Mouse (Mus musculus) midbrain, embryonic 16.5 days (tissue): ENCODE measurements around the gene Pml. TPM values are rescaled to one million over a fixed set of nuclear protein-coding genes. Genes with fewer than 3 reads are reported as not detected.
A peak's percentile ranks its signal among the peaks of the same experiment; 100 is the strongest.

Experiments used
- ATAC-seq: fragments of 200-750 bp; cut with Nextera tagmentation; 2 replicates; pipeline ENCODE4 v1.8.0; 2017; ENCODE audit warnings: moderate TSS enrichment
- H3K27ac ChIP-seq: fragments of 300-500 bp; sonication (generic); 2 replicates; pipeline ENCODE4 v1.5.1; 2014; ENCODE audit warnings: mild to moderate bottlenecking, low read length, mixed read lengths
- H3K27me3 ChIP-seq: fragments of 300-500 bp; sonication (generic); 2 replicates; pipeline ENCODE4 v1.6.1; 2014; ENCODE audit warnings: low read depth, low read length, mixed read lengths; ENCODE audit not compliant: control insufficient read depth, insufficient read depth
- H3K36me3 ChIP-seq: fragments of 300-500 bp; sonication (generic); 2 replicates; pipeline ENCODE4 v1.6.1; 2014; ENCODE audit warnings: mild to moderate bottlenecking, low read length, moderate library complexity, mixed read lengths; ENCODE audit not compliant: control insufficient read depth, insufficient read depth
- H3K4me1 ChIP-seq: fragments of 300-500 bp; sonication (generic); 2 replicates; pipeline ENCODE4 v1.6.1; 2014; ENCODE audit warnings: mild to moderate bottlenecking, low read length, mixed read lengths; ENCODE audit not compliant: control insufficient read depth, insufficient read depth
- H3K4me2 ChIP-seq: fragments of 300-500 bp; sonication (generic); 2 replicates; pipeline ENCODE4 v1.6.1; 2014; ENCODE audit warnings: mild to moderate bottlenecking, low read length, mixed read lengths
- H3K4me3 ChIP-seq: fragments of 300-500 bp; sonication (generic); 2 replicates; pipeline ENCODE4 v1.5.1; 2014; ENCODE audit warnings: low read depth, mild to moderate bottlenecking, low read length, moderate library complexity, mixed read lengths
- H3K9ac ChIP-seq: fragments of 300-500 bp; sonication (generic); 2 replicates; pipeline ENCODE4 v1.6.1; 2014; ENCODE audit warnings: low read depth, low read length, mixed read lengths
- H3K9me3 ChIP-seq: fragments of 300-500 bp; sonication (generic); replicated peaks from 2 replicates; pipeline ENCODE4 v1.6.1; 2014; ENCODE audit warnings: mild to moderate bottlenecking, low read length, mixed read lengths; ENCODE audit not compliant: control insufficient read depth, poor library complexity, severe bottlenecking
- WGBS: fragments of 180-500 bp; shearing (Covaris S2); extraction: QIAGEN DNeasy Blood & Tissue Kit; methylation state at CpG from one replicate; pipeline ENCODE4 v1.1.7; 2014; 5-methylcytosine and 5-hydroxymethylcytosine counted together
- polyA plus RNA-seq: library from polyadenylated mRNA; unstranded; fragments of >200 nt; fragmentation: Nextera tagmentation; extraction: Ambion mirVana; gene quantifications from 2 replicates; pipeline ENCODE4 v1.2.1, GENCODE M21; 2015

Gene Pml
- polyA plus RNA-seq, 1 experiment from 2014 or later: 3.9 TPM

- Histone ChIP-seq H3K27ac (peak overlapping the region; percentile 76), H3K4me2 (peak overlapping the region; percentile 80), H3K27me3 (peaks cover 40% of the 10 kb centered on the region), H3K36me3 (no peaks in the 10 kb centered on the region), H3K4me3 (peak overlapping the region; percentile 45), H3K4me1 (peaks cover 23% of the 10 kb centered on the region), H3K9me3 (no peaks in the 10 kb centered on the region), H3K9ac (peak overlapping the region; percentile 62)
- WGBS: 4% methylated on average over 14 of the region's 14 CpGs
- ATAC-seq: no peak
These were observed 46.7 kb downstream of the Pml start for GRCm38 (mm10) chr9:58202676-58203453.

GRCm38 (mm10) chr9:58201861-58202549 is 47.6 kb downstream of the Pml start:
- Histone ChIP-seq H3K9ac (peak overlapping the region; percentile 62), H3K4me1 (peaks cover 31% of the 10 kb centered on the region), H3K27me3 (peaks cover 45% of the 10 kb centered on the region), H3K27ac (peak overlapping the region; percentile 76), H3K4me2 (peak overlapping the region; percentile 80), H3K36me3 (no peaks in the 10 kb centered on the region), H3K9me3 (no peaks in the 10 kb centered on the region), H3K4me3 (peak overlapping the region; percentile 45)
- ATAC-seq: no peak
- under 1% methylated on average over 37 of the region's 37 CpGs for WGBS

- H3K9ac ChIP-seq: peak overlapping the region; percentile 62
- no peak for ATAC-seq
- peaks cover 45% of the 10 kb centered on the region for H3K27me3 ChIP-seq
- H3K4me2 ChIP-seq: peak overlapping the region; percentile 80
- no peaks in the 10 kb centered on the region for H3K36me3 ChIP-seq
- H3K4me1 ChIP-seq: peaks cover 39% of the 10 kb centered on the region
- WGBS: under 1% methylated on average over 24 of the region's 24 CpGs
- no peaks in the 10 kb centered on the region for H3K9me3 ChIP-seq
- H3K27ac ChIP-seq: peak overlapping the region; percentile 76
- H3K4me3 ChIP-seq: peak overlapping the region; percentile 45
These were observed 48.3 kb downstream of the Pml start for GRCm38 (mm10) chr9:58201091-58201842.

- H3K27ac ChIP-seq: peak overlapping the region; percentile 76
- H3K4me1 ChIP-seq: peaks cover 40% of the 10 kb centered on the region
- H3K36me3 ChIP-seq: no peaks in the 10 kb centered on the region
- no peaks in the 10 kb centered on the region for H3K9me3 ChIP-seq
- no peak for ATAC-seq
- H3K4me3 ChIP-seq: peak overlapping the region; percentile 45
- peak overlapping the region; percentile 62 for H3K9ac ChIP-seq
- 7% methylated on average over 11 of the region's 11 CpGs for WGBS
- H3K27me3 ChIP-seq: peaks cover 45% of the 10 kb centered on the region
- peak overlapping the region; percentile 80 for H3K4me2 ChIP-seq
These were observed 49.1 kb downstream of the Pml start for GRCm38 (mm10) chr9:58200270-58201090.

GRCm38 (mm10) chr9:58199381-58200269 is 50.0 kb downstream of the Pml start:
- Histone ChIP-seq H3K36me3 (no peaks in the 10 kb centered on the region), H3K27ac (peak overlapping the region; percentile 76), H3K4me3 (peak overlapping the region; percentile 45), H3K27me3 (peaks cover 45% of the 10 kb centered on the region), H3K9me3 (no peaks in the 10 kb centered on the region), H3K9ac (peak overlapping the region; percentile 62), H3K4me2 (peak overlapping the region; percentile 80), H3K4me1 (peaks cover 40% of the 10 kb centered on the region)
- ATAC-seq: no peak
- 1% methylated on average over 41 of the region's 41 CpGs for WGBS

GRCm38 (mm10) chr9:58198801-58199371 is 50.7 kb downstream of the Pml start:
- no peaks in the 10 kb centered on the region for H3K9me3 ChIP-seq
- peak overlapping the region; percentile 76 for H3K27ac ChIP-seq
- H3K36me3 ChIP-seq: no peaks in the 10 kb centered on the region
- no peak for ATAC-seq
- peak overlapping the region; percentile 45 for H3K4me3 ChIP-seq
- peaks cover 40% of the 10 kb centered on the region for H3K4me1 ChIP-seq
- WGBS: under 1% methylated on average over 38 of the region's 38 CpGs
- H3K4me2 ChIP-seq: peak overlapping the region; percentile 80
- H3K27me3 ChIP-seq: peaks cover 45% of the 10 kb centered on the region
- H3K9ac ChIP-seq: peak overlapping the region; percentile 62

- Histone ChIP-seq H3K27me3 (peaks cover 39% of the 10 kb centered on the region), H3K27ac (peak overlapping the region; percentile 76), H3K4me3 (peak overlapping the region; percentile 45), H3K9me3 (no peaks in the 10 kb centered on the region), H3K9ac (peak overlapping the region; percentile 62), H3K4me2 (peak overlapping the region; percentile 80), H3K36me3 (no peaks in the 10 kb centered on the region), H3K4me1 (peaks cover 40% of the 10 kb centered on the region)
- ATAC-seq: no peak
- WGBS: under 1% methylated on average over 57 of the region's 58 CpGs
These were observed 51.5 kb downstream of the Pml start for GRCm38 (mm10) chr9:58197781-58198701.
